Mouse (Mus musculus) erythroblast, embryonic 14.5 days (primary cell): Measurements from ENCODE around the gene Idi1. TPM values are rescaled to one million over a fixed set of nuclear protein-coding genes. Genes with fewer than 3 reads are reported as not detected.

Experiments
- H3K27me3 ChIP-seq: 2 replicates; pipeline ENCODE4 v1.6.1; 2012; ENCODE audit warnings: inconsistent platforms; ENCODE audit not compliant: control insufficient read depth
- H3K36me3 ChIP-seq: 2 replicates; pipeline ENCODE4 v1.6.1; 2012; ENCODE audit warnings: mild to moderate bottlenecking, inconsistent platforms; ENCODE audit not compliant: control insufficient read depth
- H3K4me1 ChIP-seq: 2 replicates; pipeline ENCODE4 v1.6.1; 2012; ENCODE audit warnings: inconsistent platforms; ENCODE audit not compliant: control insufficient read depth
- H3K4me3 ChIP-seq: replicated peaks from 2 replicates; pipeline ENCODE3; 2012; ENCODE audit warnings: moderate library complexity, mild to moderate bottlenecking, inconsistent platforms
- H3K9me3 ChIP-seq: 2 replicates; pipeline ENCODE4 v1.6.1; 2012; ENCODE audit warnings: low read length, inconsistent platforms, mixed read lengths; ENCODE audit not compliant: control insufficient read depth
- GATA1 ChIP-seq: IDR thresholded peaks from 2 replicates; pipeline ENCODE4 v1.6.1; 2012; ENCODE audit warnings: low read length, inconsistent platforms, mixed read lengths
- TAL1 ChIP-seq: IDR thresholded peaks from 3 replicates; pipeline ENCODE4 v1.6.1; 2012; ENCODE audit warnings: low read length, inconsistent platforms, mixed read lengths
- polyA plus RNA-seq: library from polyadenylated mRNA; stranded (reverse); fragments of >175 nt; gene quantifications from 2 replicates; pipeline ENCODE4 v1.2.3, GENCODE M21; 2012

The Idi1 gene
- polyA plus RNA-seq, 1 experiment: 0.20 TPM

GRCm38 (mm10) chr13:8854769-8855168 is 30.5 kb upstream of the Idi1 start:
- peaks cover 63% of the 10 kb centered on the region for H3K36me3 ChIP-seq
- no peaks in the 10 kb centered on the region; the same call in none of the 2 replicates for H3K4me1 ChIP-seq
- no peaks in the 10 kb centered on the region for H3K9me3 ChIP-seq
- no peak for TF ChIP-seq GATA1
- no peak overlapping the region for H3K4me3 ChIP-seq
- H3K27me3 ChIP-seq: no peaks in the 10 kb centered on the region

GRCm38 (mm10) chr13:8858453-8858852 is 26.8 kb upstream of the Idi1 start:
- peaks cover 56% of the 10 kb centered on the region for H3K36me3 ChIP-seq
- no peaks in the 10 kb centered on the region for H3K4me1 ChIP-seq
- no peaks in the 10 kb centered on the region for H3K9me3 ChIP-seq

GRCm38 (mm10) chr13:8860861-8861260 is 24.4 kb upstream of the Idi1 start:
- H3K4me1 ChIP-seq: no peaks in the 10 kb centered on the region
- H3K27me3 ChIP-seq: no peaks in the 10 kb centered on the region
- no peaks in the 10 kb centered on the region for H3K9me3 ChIP-seq
- no peak for TF ChIP-seq TAL1
- TF ChIP-seq GATA1: no peak
- no peak overlapping the region for H3K4me3 ChIP-seq
- H3K36me3 ChIP-seq: peaks cover 46% of the 10 kb centered on the region

More at GRCm38 (mm10) chr13:8858453-8858852, 26.8 kb upstream of the Idi1 start:
- no peak for TF ChIP-seq TAL1
- TF ChIP-seq GATA1: no peak
- no peak overlapping the region for H3K4me3 ChIP-seq
- no peaks in the 10 kb centered on the region for H3K27me3 ChIP-seq

GRCm38 (mm10) chr13:8864990-8865389 is 20.3 kb upstream of the Idi1 start:
- no peaks in the 10 kb centered on the region for H3K9me3 ChIP-seq
- peaks cover 33% of the 10 kb centered on the region for H3K36me3 ChIP-seq
- TF ChIP-seq GATA1 (no peak), TAL1 (no peak)
- peaks cover 10% of the 10 kb centered on the region for H3K4me1 ChIP-seq
- no peaks in the 10 kb centered on the region for H3K27me3 ChIP-seq
- H3K4me3 ChIP-seq: no peak overlapping the region

GRCm38 (mm10) chr13:8866612-8867011 is 18.7 kb upstream of the Idi1 start:
- Histone ChIP-seq H3K27me3 (no peaks in the 10 kb centered on the region), H3K4me3 (no peak overlapping the region), H3K36me3 (peaks cover 26% of the 10 kb centered on the region), H3K9me3 (no peaks in the 10 kb centered on the region), H3K4me1 (peaks cover 18% of the 10 kb centered on the region)
- TF ChIP-seq TAL1 (no peak), GATA1 (no peak)

- H3K4me3 ChIP-seq: peak overlapping the region; percentile 87
- TF ChIP-seq GATA1 (no peak), TAL1 (no peak)
- H3K4me1 ChIP-seq: peaks cover 26% of the 10 kb centered on the region
- no peaks in the 10 kb centered on the region for H3K27me3 ChIP-seq
- peaks cover 21% of the 10 kb centered on the region for H3K36me3 ChIP-seq
- no peaks in the 10 kb centered on the region for H3K9me3 ChIP-seq
Observed at GRCm38 (mm10) chr13:8869578-8870157, 15.6 kb upstream of the Idi1 start.

- TF ChIP-seq GATA1 (no peak), TAL1 (no peak)
- Histone ChIP-seq H3K36me3 (peaks cover 16% of the 10 kb centered on the region), H3K4me3 (peak overlapping the region; percentile 87), H3K9me3 (no peaks in the 10 kb centered on the region), H3K4me1 (peaks cover 26% of the 10 kb centered on the region), H3K27me3 (no peaks in the 10 kb centered on the region)
Observed at GRCm38 (mm10) chr13:8870160-8870509, 15.2 kb upstream of the Idi1 start.

- Histone ChIP-seq H3K36me3 (peaks cover 16% of the 10 kb centered on the region), H3K9me3 (no peaks in the 10 kb centered on the region), H3K27me3 (no peaks in the 10 kb centered on the region), H3K4me3 (peak overlapping the region; percentile 87), H3K4me1 (peaks cover 26% of the 10 kb centered on the region)
- TF ChIP-seq GATA1: no peak
- TF ChIP-seq TAL1: no peak
Observed at GRCm38 (mm10) chr13:8870510-8871313, 14.6 kb upstream of the Idi1 start.

GRCm38 (mm10) chr13:8871314-8871962 is 13.9 kb upstream of the Idi1 start, which contains the start of gene Wdr37:
Gene Wdr37 (minus strand): TSS chr13:8871909.
- Histone ChIP-seq H3K27me3 (no peaks in the 10 kb centered on the region), H3K9me3 (no peaks in the 10 kb centered on the region), H3K4me3 (peak within 1 kb of the TSS; percentile 87), H3K4me1 (peaks cover 26% of the 10 kb centered on the region), H3K36me3 (peaks cover 8% of the 10 kb centered on the region)
- TF ChIP-seq GATA1: peak; percentile 39; the same call in 1 of the 2 replicates
- no peak for TF ChIP-seq TAL1
